Mouse (Mus musculus) brain, embryonic 18.5 days (tissue): ENCODE data around the gene Prss22.
"Not testable (repeated sequence)": the region's sequence is repeated elsewhere in the genome, so short reads cannot be mapped to it uniquely, and the experiment has no call there.

Experiments used
- DNase-seq: peaks from one replicate; pipeline ENCODE4 v3.0.0-alpha.2; 2012; ENCODE audit warnings: low read depth, low spot score

The Prss22 gene

GRCm38 (mm10) chr17:23995421-23995820 is 2.5 kb downstream of the Prss22 start:
- no peak for DNase-seq

- DNase-seq = no peak
These were observed 3.2 kb downstream of the Prss22 start for GRCm38 (mm10) chr17:23994667-23995066.

GRCm38 (mm10) chr17:23993559-23994428 is 4.1 kb downstream of the Prss22 start:
- DNase-seq = peak; percentile 82

GRCm38 (mm10) chr17:23992789-23993553 is 4.9 kb downstream of the Prss22 start:
- no peak for DNase-seq

- DNase-seq = no peak
These were observed 8.1 kb downstream of the Prss22 start for GRCm38 (mm10) chr17:23989802-23990201.

GRCm38 (mm10) chr17:23984989-23985388 is 12.9 kb downstream of the Prss22 start:
- DNase-seq = no peak

- no peak for DNase-seq
These were observed 15.0 kb downstream of the Prss22 start for GRCm38 (mm10) chr17:23982912-23983311.

- no peak for DNase-seq
These were observed 17.5 kb downstream of the Prss22 start, which contains the start of gene Prss30 for GRCm38 (mm10) chr17:23980297-23980909. TSS of gene Prss30 (minus strand) at chr17:23980566.

- DNase-seq = no peak
These were observed 18.4 kb downstream of the Prss22 start for GRCm38 (mm10) chr17:23979471-23979870.

- no peak for DNase-seq
These were observed 21.2 kb downstream of the Prss22 start for GRCm38 (mm10) chr17:23976665-23977064.

GRCm38 (mm10) chr17:23971315-23971714 is 26.6 kb downstream of the Prss22 start:
- DNase-seq = no peak

GRCm38 (mm10) chr17:23969231-23969630 is 28.7 kb downstream of the Prss22 start:
- peak; percentile 20 for DNase-seq

- no peak for DNase-seq
These were observed 29.1 kb downstream of the Prss22 start for GRCm38 (mm10) chr17:23968780-23969179.

GRCm38 (mm10) chr17:23966658-23967401 is 31.1 kb downstream of the Prss22 start:
- no peak for DNase-seq

GRCm38 (mm10) chr17:23965805-23966425 is 32.0 kb downstream of the Prss22 start:
- DNase-seq = no peak

- DNase-seq = no peak
These were observed 36.3 kb downstream of the Prss22 start for GRCm38 (mm10) chr17:23961573-23962122.

GRCm38 (mm10) chr17:23960084-23960738 is 37.7 kb downstream of the Prss22 start:
- peak; percentile 62 for DNase-seq

GRCm38 (mm10) chr17:23955174-23955573 is 42.7 kb downstream of the Prss22 start, which contains the start of gene Sbpl:
TSS of gene Sbpl (minus strand) at chr17:23955274.
- no peak for DNase-seq

GRCm38 (mm10) chr17:23950828-23951227 is 47.1 kb downstream of the Prss22 start:
- DNase-seq = not testable (repeated sequence)

GRCm38 (mm10) chr17:23949068-23949467 is 48.8 kb downstream of the Prss22 start:
- DNase-seq = no peak
